Mouse (Mus musculus) stomach, embryonic 16.5 days (tissue): ENCODE data around the gene Zc3h7b. TPM values are rescaled to one million over a fixed set of nuclear protein-coding genes. Genes with fewer than 3 reads are reported as not detected.
"Not testable (repeated sequence)": the region's sequence is repeated elsewhere in the genome, so short reads cannot be mapped to it uniquely, and the experiment has no call there.

Experiments
- ATAC-seq: fragments of 200-750 bp; cut with Nextera tagmentation; 2 replicates; pipeline ENCODE4 v1.8.0; 2017; ENCODE audit warnings: moderate number of reproducible peaks, moderate TSS enrichment; ENCODE audit not compliant: insufficient read depth, low FRiP score
- H3K27ac ChIP-seq: fragments of 300-500 bp; sonication (generic); 2 replicates; pipeline ENCODE4 v1.5.1; 2014; ENCODE audit warnings: low read length
- H3K27me3 ChIP-seq: fragments of 300-500 bp; sonication (generic); 2 replicates; pipeline ENCODE4 v1.6.1; 2014; ENCODE audit warnings: low read length, control low read depth, mixed read lengths; ENCODE audit not compliant: control insufficient read depth, insufficient read depth
- H3K36me3 ChIP-seq: fragments of 300-500 bp; sonication (generic); 2 replicates; pipeline ENCODE4 v1.6.1; 2014; ENCODE audit warnings: low read length; ENCODE audit not compliant: control insufficient read depth, insufficient read depth
- H3K4me1 ChIP-seq: fragments of 300-500 bp; sonication (generic); 2 replicates; pipeline ENCODE4 v1.6.1; 2014; ENCODE audit warnings: low read length, control low read depth, mixed read lengths; ENCODE audit not compliant: control insufficient read depth, insufficient read depth
- H3K4me2 ChIP-seq: fragments of 300-500 bp; sonication (generic); 2 replicates; pipeline ENCODE4 v1.6.1; 2014; ENCODE audit warnings: low read depth, low read length, mixed read lengths
- H3K4me3 ChIP-seq: fragments of 300-500 bp; sonication (generic); replicated peaks from 2 replicates; pipeline ENCODE4 v1.5.1; 2014; ENCODE audit warnings: mild to moderate bottlenecking, low read length
- H3K9ac ChIP-seq: fragments of 300-500 bp; sonication (generic); 2 replicates; pipeline ENCODE4 v1.6.1; 2014; ENCODE audit warnings: low read length
- H3K9me3 ChIP-seq: fragments of 300-500 bp; sonication (generic); replicated peaks from 2 replicates; pipeline ENCODE4 v1.6.1; 2016; ENCODE audit warnings: low read length, control low read depth; ENCODE audit not compliant: control insufficient read depth
- WGBS: fragments of 180-500 bp; shearing (Covaris S2); extraction: QIAGEN DNeasy Blood & Tissue Kit; methylation state at CpG from one replicate; pipeline ENCODE4 v1.1.7; 2014; 5-methylcytosine and 5-hydroxymethylcytosine counted together
- polyA plus RNA-seq: library from polyadenylated mRNA; unstranded; fragments of >200 nt; fragmentation: Nextera tagmentation; extraction: Ambion mirVana; gene quantifications from 2 replicates; pipeline ENCODE4 v1.2.1, GENCODE M21; 2015

Gene Zc3h7b
- polyA plus RNA-seq, 1 experiment from 2014 or later = 23.9 TPM

DNA sequence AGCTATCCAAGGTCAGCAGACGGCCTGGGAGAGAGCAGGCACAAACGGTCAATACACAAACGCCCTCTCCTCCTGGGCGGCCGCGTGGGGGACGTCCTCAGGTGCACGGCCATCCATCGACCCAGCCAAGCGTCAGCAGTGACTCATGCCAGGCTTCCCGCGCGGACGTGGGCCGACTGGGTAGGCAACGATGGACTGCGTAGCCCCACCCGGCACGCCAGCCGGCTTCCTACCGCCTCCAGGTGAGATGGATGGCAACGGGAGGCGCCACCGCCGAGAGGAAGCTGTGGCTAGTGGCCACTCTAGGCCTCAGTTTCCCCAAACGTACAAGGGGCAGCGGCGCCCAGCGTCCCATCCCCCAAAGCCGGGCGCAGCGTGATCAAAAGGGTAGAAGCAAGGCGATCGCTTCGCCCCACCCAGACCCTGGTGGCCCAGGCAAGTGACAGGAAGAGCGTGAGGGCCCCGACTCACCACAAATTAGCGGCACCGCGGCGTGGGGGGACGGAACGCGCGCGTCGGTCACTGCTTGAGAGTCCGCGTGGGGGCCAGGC is 15.5 kb upstream of the Zc3h7b start:
- Histone ChIP-seq H3K9ac (peak overlapping the region; percentile 74), H3K4me1 (peaks cover 8% of the 10 kb centered on the region)
- WGBS = 0% methylated on average over 49 of the region's 49 CpGs

DNA sequence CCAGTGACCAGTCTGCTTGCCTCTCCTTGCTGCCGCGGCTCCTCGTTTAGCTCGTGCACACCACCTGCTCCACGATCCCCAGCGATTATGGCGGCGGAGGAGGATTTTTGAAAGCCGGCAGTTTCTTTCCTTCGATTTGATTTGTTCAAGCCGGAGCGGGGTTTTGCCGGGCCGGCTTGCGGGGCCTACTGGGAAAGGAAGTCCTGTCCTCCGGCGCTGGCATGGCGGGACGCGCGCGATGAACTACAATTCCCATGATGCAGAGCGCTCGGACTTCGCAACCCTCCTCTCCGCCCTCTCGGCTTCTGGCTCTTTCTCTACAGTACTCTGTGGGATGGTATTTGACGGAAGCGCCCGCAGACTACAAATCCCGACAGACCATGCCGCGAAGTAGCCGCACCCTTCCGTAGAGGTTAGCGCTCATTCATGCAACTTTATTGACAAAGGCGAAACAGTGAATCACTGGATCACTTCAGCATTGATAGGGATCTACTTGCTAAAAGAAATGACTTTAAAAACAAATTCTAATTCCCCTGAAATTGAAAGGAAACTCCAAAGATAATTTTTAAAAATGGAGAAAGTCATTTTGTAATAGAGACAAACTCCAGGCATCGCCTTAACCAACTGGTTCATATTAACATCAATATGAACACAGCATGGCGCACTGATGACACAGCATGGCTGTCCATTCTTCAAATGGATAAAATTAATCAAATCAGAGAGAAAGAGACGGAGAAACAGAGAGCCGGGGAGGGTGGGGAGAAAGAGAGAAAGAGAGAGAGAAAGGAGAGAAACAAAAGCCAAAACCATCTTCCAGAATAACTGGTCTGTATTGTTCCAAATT is 14.8 kb upstream of the Zc3h7b start:
- Histone ChIP-seq H3K9ac (peak overlapping the region; percentile 74), H3K36me3 (no peaks in the 10 kb centered on the region), H3K4me2 (peak overlapping the region; percentile 63), H3K4me3 (peak overlapping the region; percentile 61), H3K27me3 (no peaks in the 10 kb centered on the region), H3K9me3 (no peaks in the 10 kb centered on the region), H3K4me1 (peaks cover 8% of the 10 kb centered on the region), H3K27ac (peak overlapping the region; percentile 30; the same call in 1 of the 2 replicates)
- WGBS = 4% methylated on average over 41 of the region's 41 CpGs
- ATAC-seq = peak; percentile 99

More for the DNA sequence above, 15.5 kb upstream of the Zc3h7b start:
- no peaks in the 10 kb centered on the region for H3K27me3 ChIP-seq
- no peaks in the 10 kb centered on the region for H3K36me3 ChIP-seq
- ATAC-seq = peak; percentile 42; the same call in 1 of the 2 replicates
- H3K27ac ChIP-seq = peak overlapping the region; percentile 30; the same call in 1 of the 2 replicates
- peak overlapping the region; percentile 63 for H3K4me2 ChIP-seq
- peak overlapping the region; percentile 61 for H3K4me3 ChIP-seq
- H3K9me3 ChIP-seq = no peaks in the 10 kb centered on the region

DNA sequence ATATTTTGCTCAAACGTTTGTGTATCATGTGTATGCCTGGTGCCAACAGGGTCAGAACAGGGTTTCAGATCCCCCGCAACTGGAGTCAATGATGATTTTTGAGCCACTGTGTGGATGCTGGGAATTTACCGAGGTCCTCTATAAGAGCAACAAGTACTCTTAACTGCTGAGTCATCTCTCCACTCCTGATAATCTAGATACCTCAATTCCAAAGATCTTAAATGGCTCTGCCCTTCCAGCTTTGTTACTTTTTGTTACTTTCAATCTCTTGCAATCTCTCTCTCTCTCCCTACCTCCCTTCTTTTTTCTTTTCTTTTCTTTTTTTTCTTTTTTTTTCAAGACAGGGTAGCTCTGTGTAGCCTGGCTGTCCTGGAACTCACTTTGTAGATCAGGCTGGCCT is 9.8 kb upstream of the Zc3h7b start:
- Histone ChIP-seq H3K4me2 (no peak overlapping the region), H3K4me3 (no peak overlapping the region), H3K4me1 (no peaks in the 10 kb centered on the region), H3K27me3 (no peaks in the 10 kb centered on the region), H3K9ac (no peak overlapping the region), H3K9me3 (no peaks in the 10 kb centered on the region), H3K27ac (no peak overlapping the region), H3K36me3 (no peaks in the 10 kb centered on the region)
- no peak for ATAC-seq
- WGBS = 55% methylated on average over 3 of the region's 3 CpGs

DNA sequence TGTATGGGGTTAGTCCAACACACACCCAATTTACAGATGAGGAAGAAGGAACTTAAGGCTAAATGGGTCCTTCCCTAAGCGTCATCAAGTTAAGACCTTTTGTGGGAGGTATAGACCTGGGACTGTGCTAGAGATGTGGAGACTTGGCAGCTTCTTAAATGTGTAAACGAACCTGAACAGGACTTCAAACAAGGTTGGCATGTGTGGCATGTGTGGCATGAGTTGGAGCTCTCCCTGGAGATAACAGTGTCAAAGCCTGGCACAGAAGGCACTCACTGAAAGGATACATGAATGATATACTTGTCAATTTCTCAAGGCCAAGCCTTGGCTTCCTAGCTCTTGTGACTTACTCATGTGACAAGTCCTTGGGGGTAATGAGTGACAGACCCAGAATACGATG is 5.6 kb upstream of the Zc3h7b start:
- no peaks in the 10 kb centered on the region for H3K27me3 ChIP-seq
- ATAC-seq = no peak
- no peaks in the 10 kb centered on the region for H3K36me3 ChIP-seq
- no peak overlapping the region for H3K4me2 ChIP-seq
- 66% methylated on average over 3 of the region's 3 CpGs for WGBS
- no peaks in the 10 kb centered on the region for H3K4me1 ChIP-seq
- no peaks in the 10 kb centered on the region for H3K9me3 ChIP-seq
- H3K4me3 ChIP-seq = no peak overlapping the region
- H3K9ac ChIP-seq = no peak overlapping the region
- no peak overlapping the region for H3K27ac ChIP-seq

DNA sequence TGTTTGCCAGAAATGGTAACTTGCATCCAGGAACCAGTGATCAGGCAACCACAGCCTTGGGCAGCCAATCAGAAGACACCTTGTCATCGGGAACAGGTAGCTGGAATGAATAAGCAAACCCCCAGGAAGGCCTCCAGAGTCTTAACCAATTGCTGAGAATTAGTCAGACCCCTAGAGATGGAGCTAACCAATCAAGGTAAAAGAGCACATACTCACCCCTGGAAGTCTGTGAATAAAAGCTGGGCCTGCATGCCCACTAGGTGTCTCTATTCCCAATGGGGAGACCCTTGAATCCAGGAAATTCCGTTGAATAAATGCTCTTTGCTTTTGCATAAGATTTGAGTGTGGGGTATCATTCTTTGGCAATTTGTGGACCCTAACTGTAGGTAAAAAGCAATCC is 4.9 kb upstream of the Zc3h7b start:
- Histone ChIP-seq H3K9ac (no peak overlapping the region), H3K4me1 (no peaks in the 10 kb centered on the region), H3K9me3 (no peaks in the 10 kb centered on the region), H3K4me2 (no peak overlapping the region), H3K27me3 (no peaks in the 10 kb centered on the region), H3K36me3 (no peaks in the 10 kb centered on the region), H3K4me3 (no peak overlapping the region), H3K27ac (no peak overlapping the region)
- 7% methylated on average over 2 of the region's 2 CpGs for WGBS
- ATAC-seq = no peak

DNA sequence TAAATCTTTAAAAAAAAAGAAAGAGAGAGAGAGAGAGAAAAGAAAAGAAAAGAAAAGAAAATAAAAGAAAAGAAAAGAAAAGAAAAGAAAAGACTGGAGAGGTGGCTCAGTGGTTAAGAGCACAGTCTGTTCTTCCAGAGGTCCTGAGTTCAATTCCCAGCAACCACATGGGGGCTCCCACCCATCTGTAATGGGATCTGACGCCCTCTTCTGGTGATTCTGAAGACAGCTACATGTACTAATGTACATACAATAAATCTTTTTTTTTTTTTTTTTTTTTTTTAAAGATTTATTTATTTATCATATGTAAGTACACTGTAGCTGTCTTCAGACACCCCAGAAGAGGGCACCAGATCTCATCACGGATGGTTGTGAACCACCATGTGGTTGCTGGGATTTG is 2.5 kb upstream of the Zc3h7b start:
- H3K9me3 ChIP-seq, H3K4me3 ChIP-seq, H3K36me3 ChIP-seq, H3K4me2 ChIP-seq, H3K9ac ChIP-seq, H3K4me1 ChIP-seq, H3K27ac ChIP-seq, ATAC-seq, H3K27me3 ChIP-seq: not testable (repeated sequence)
- WGBS = 14% methylated on average over 1 of the region's 2 CpGs

DNA sequence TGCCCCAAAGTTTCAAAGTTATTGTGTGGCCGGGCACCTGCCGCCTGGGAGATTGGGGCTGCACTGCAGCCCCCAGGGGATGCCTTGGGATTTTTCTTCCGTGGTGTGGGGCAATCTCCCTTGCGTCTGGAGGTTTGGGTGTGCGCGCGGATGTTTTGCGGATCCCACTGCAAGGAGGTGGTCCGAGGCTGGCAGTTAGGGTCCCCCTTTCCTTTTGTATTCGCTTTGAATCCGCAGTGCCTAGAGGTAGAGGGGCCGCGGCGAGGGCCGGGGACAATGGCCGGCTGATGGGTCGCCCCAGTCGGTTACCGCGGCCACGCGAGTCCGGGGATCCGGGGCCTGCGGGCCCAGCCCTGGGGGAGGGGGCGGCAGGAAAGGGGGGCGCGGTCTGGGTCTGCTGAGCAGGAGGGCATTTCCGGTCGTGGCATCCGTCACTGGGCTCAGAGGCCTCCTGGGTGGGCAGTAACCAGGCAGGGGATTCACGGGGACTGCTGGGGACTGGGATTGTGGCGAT is 801 bp downstream of the Zc3h7b start:
- H3K36me3 ChIP-seq = no peaks in the 10 kb centered on the region
- peak; percentile 74; the same call in 1 of the 2 replicates for ATAC-seq
- H3K9ac ChIP-seq = peak overlapping the region; percentile 88
- H3K4me2 ChIP-seq = peak overlapping the region; percentile 86
- WGBS = under 1% methylated on average over 33 of the region's 33 CpGs
- peak overlapping the region; percentile 92 for H3K27ac ChIP-seq
- no peaks in the 10 kb centered on the region for H3K9me3 ChIP-seq
- peak overlapping the region; percentile 85 for H3K4me3 ChIP-seq
- no peaks in the 10 kb centered on the region for H3K27me3 ChIP-seq
- peaks cover 7% of the 10 kb centered on the region for H3K4me1 ChIP-seq

DNA sequence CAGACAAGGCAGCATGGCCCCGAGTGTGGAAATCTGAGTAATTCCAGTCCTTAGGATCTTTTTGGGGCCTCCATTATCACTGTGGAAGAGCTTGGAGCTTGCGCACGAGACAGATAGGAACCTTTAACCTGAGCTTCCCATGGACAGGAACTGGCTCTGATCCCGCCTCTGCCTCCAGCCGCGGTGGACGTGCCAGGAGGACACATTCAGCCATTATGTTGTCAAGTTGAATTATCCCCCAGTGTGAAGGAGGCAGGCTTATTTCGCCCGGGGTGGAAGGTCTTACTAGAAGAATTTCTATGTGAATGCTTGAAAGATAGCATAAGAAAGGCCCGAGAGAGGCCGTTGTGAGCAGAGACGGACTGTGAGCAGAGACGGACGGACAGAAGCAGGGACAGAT is 4.9 kb downstream of the Zc3h7b start:
- 54% methylated on average over 14 of the region's 14 CpGs for WGBS
- no peak overlapping the region for H3K4me3 ChIP-seq
- no peak overlapping the region for H3K4me2 ChIP-seq
- H3K9ac ChIP-seq = no peak overlapping the region
- H3K27me3 ChIP-seq = no peaks in the 10 kb centered on the region
- ATAC-seq = no peak
- H3K4me1 ChIP-seq = peaks cover 7% of the 10 kb centered on the region
- no peaks in the 10 kb centered on the region for H3K9me3 ChIP-seq
- H3K27ac ChIP-seq = no peak overlapping the region
- H3K36me3 ChIP-seq = no peaks in the 10 kb centered on the region

DNA sequence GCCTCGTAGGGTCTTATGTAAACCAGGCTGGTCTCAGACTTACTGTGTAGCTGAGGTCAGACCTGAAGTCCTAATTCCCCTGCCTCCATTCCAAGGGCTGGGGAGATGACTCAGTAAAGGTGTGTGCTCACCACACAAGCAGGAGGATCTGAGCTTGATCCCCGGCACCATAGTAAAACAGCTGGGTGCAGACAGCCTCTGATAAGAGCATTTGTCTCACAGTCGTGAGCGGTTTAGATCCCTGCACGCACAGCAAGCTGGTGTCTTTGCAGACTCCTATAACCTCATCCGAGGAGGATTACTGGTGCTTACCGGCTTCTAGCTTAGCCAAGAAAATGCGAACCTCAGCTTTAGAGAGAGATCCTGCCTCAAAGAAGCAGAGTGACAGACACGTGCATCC is 8.8 kb downstream of the Zc3h7b start:
- H3K9me3 ChIP-seq = no peaks in the 10 kb centered on the region
- WGBS = 91% methylated on average over 9 of the region's 9 CpGs
- no peak overlapping the region for H3K9ac ChIP-seq
- H3K4me3 ChIP-seq = no peak overlapping the region
- H3K27me3 ChIP-seq = no peaks in the 10 kb centered on the region
- no peak overlapping the region for H3K4me2 ChIP-seq
- ATAC-seq = no peak
- no peaks in the 10 kb centered on the region for H3K4me1 ChIP-seq
- H3K36me3 ChIP-seq = no peaks in the 10 kb centered on the region
- H3K27ac ChIP-seq = no peak overlapping the region
